Mouse (Mus musculus) T-cell, adult 66 days (primary cell): ENCODE results near the gene 1700029H14Rik. TPM values are rescaled to one million over a fixed set of nuclear protein-coding genes. Genes with fewer than 3 reads are reported as not detected.

Experiments used
- total RNA-seq, 2 experiments: library from RNA; stranded (reverse); gene quantifications; 3 replicates in 1 of 2; 4 replicates in 1 of 2; pipeline ENCODE4 v1.2.4; 2023

1700029H14Rik gene
- 10 to 100 TPM in 1 of 2 experiments, 1 to 10 TPM in 1; 4.5 to 11.7 TPM for total RNA-seq

DNA sequence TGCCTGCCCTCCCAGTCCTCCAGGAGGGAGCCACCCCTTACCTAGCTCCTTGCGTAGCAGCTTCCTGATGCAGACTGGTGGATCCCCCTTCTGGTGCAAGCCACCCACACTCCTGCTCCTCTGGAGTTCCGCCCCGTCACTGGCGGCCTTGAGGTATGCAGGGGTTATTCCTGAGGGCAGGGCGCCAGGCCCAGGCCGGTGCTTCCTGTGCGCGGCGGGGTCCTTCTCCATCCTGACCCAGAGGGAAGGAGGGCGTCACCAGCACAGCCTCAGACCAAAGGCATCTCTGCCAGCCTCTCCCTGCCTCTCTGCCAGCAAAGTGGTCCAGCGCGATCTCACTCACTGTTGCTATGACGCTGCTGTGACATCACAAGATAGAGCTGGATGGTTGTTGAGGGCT lies at the start of gene 1700029H14Rik:
1700029H14Rik (minus strand) TSS at position 344 of the 400 bp plus-strand sequence.

Other genes starting within 250 kb of the 1700029H14Rik start
- gene Tfdp1, start 223.7 kb downstream of the 1700029H14Rik start, total RNA-seq: 10 to 100 TPM; 40.2 to 47.1 TPM
- not detected for gene Atp4b, start 165.6 kb downstream of the 1700029H14Rik start, total RNA-seq
- gene Grk1, start 157.4 kb downstream of the 1700029H14Rik start, total RNA-seq: not detected
- gene Tmem255b, start 127.3 kb downstream of the 1700029H14Rik start, total RNA-seq: not detected
- gene Gas6, start 68.0 kb downstream of the 1700029H14Rik start, total RNA-seq: not detected
- gene Rasa3, start 115.1 kb upstream of the 1700029H14Rik start, total RNA-seq: 100 to 1,000 TPM; 311 to 353 TPM
- gene Cfap97d2, start 143.4 kb upstream of the 1700029H14Rik start, total RNA-seq: not detected
- 10 to 100 TPM; 38.9 to 41.9 TPM for gene Cdc16, start 195.2 kb upstream of the 1700029H14Rik start, total RNA-seq
- gene Upf3a, start 223.2 kb upstream of the 1700029H14Rik start, total RNA-seq: 10 to 100 TPM; 28.3 to 30.7 TPM